Mouse (Mus musculus) ES-Bruce4 (cell line): ENCODE measurements around the gene Tmsb10.

Source experiments
- CTCF ChIP-seq: IDR thresholded peaks from one replicate; pipeline ENCODE4 v1.8.1; 2011; ENCODE audit warnings: low read depth, low read length
- EP300 ChIP-seq: IDR thresholded peaks from 2 replicates; pipeline ENCODE4 v1.6.1; 2011; ENCODE audit warnings: low read depth, low read length; ENCODE audit not compliant: insufficient read depth
- POLR2A ChIP-seq: IDR thresholded peaks from one replicate; pipeline ENCODE4 v1.8.1; 2011; ENCODE audit warnings: low read length; ENCODE audit not compliant: insufficient read depth

DNA sequence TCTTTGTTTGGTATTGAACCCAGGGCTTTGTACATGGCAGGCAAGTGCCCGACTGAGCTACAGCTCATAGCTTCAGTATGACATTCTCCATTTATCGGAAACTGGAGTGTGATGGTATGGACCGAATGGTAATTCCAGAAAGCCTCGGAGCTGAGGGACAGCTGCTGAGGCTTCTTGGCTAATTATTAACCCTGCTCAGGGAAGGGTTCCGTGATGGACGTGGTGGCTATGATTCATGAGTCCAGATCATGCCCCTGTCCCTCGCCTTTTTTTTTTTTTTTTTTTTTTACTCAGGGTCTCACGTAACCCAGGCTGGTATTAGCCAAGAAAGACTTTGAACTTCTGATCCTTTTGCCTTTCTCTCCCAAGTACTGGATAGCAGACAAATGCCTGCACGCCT is 3.1 kb upstream of the Tmsb10 start:
- TF ChIP-seq CTCF, result no peak
- no peak for TF ChIP-seq POLR2A
- no peak for TF ChIP-seq EP300
